Mouse (Mus musculus): ENCODE measurements around the gene Gm42420. TPM values are rescaled to one million over a fixed set of nuclear protein-coding genes. Genes with fewer than 3 reads are reported as not detected.

Gene Gm42420
- polyA plus RNA-seq, 1 experiment from 2014 or later = 0.43 TPM

GRCm38 (mm10) chr6:39545474-39545873, 40.1 kb upstream of the Gm42420 start:
- H3K36me3 ChIP-seq (ENCODE audit: control insufficient read depth, insufficient read depth, low read length) = no peaks in the 10 kb centered on the region
- no peak overlapping the region for H3K4me3 ChIP-seq (replicated peaks; ENCODE audit: low read length)
- H3K4me1 ChIP-seq (ENCODE audit: control insufficient read depth, insufficient read depth, low read length) = peaks cover 30% of the 10 kb centered on the region
- no peak overlapping the region for H3K27ac ChIP-seq (ENCODE audit: low read length)
- no peak for ATAC-seq (ENCODE audit: insufficient read depth, low FRiP score)
- no peaks in the 10 kb centered on the region for H3K27me3 ChIP-seq (ENCODE audit: control insufficient read depth, insufficient read depth, low read length)
- no peak overlapping the region for H3K9ac ChIP-seq (ENCODE audit: low read length)
- WGBS = 80% methylated on average over 7 of the region's 7 CpGs
- H3K9me3 ChIP-seq (replicated peaks; ENCODE audit: control insufficient read depth, low read length) = no peaks in the 10 kb centered on the region
- H3K4me2 ChIP-seq (ENCODE audit: low read depth, low read length) = no peak overlapping the region

- H3K9ac ChIP-seq (ENCODE audit: low read length) = no peak overlapping the region
- peaks cover 21% of the 10 kb centered on the region for H3K4me1 ChIP-seq (ENCODE audit: control insufficient read depth, insufficient read depth, low read length)
Measured at GRCm38 (mm10) chr6:39548030-39548429, 37.5 kb upstream of the Gm42420 start.

GRCm38 (mm10) chr6:39551981-39552636, 33.4 kb upstream of the Gm42420 start:
- ATAC-seq (ENCODE audit: insufficient read depth, low FRiP score) = no peak
- no peak overlapping the region for H3K4me2 ChIP-seq (ENCODE audit: low read depth, low read length)
- WGBS = 59% methylated on average over 8 of the region's 8 CpGs
- H3K9me3 ChIP-seq (replicated peaks; ENCODE audit: control insufficient read depth, low read length) = no peaks in the 10 kb centered on the region
- 0 out of 2 replicates have a peak overlapping the region, but pooled peaks have one; percentile 21 for H3K27ac ChIP-seq (ENCODE audit: low read length)
- H3K4me3 ChIP-seq (replicated peaks; ENCODE audit: low read length) = no peak overlapping the region
- H3K36me3 ChIP-seq (ENCODE audit: control insufficient read depth, insufficient read depth, low read length) = no peaks in the 10 kb centered on the region
- no peaks in the 10 kb centered on the region for H3K27me3 ChIP-seq (ENCODE audit: control insufficient read depth, insufficient read depth, low read length)
- peaks cover 21% of the 10 kb centered on the region for H3K4me1 ChIP-seq (ENCODE audit: control insufficient read depth, insufficient read depth, low read length)
- no peak overlapping the region for H3K9ac ChIP-seq (ENCODE audit: low read length)

More at GRCm38 (mm10) chr6:39548030-39548429, 37.5 kb upstream of the Gm42420 start:
- H3K4me3 ChIP-seq (replicated peaks; ENCODE audit: low read length) = no peak overlapping the region
- 69% methylated on average over 5 of the region's 5 CpGs for WGBS
- no peaks in the 10 kb centered on the region for H3K27me3 ChIP-seq (ENCODE audit: control insufficient read depth, insufficient read depth, low read length)
- no peak for ATAC-seq (ENCODE audit: insufficient read depth, low FRiP score)
- H3K9me3 ChIP-seq (replicated peaks; ENCODE audit: control insufficient read depth, low read length) = no peaks in the 10 kb centered on the region
- H3K27ac ChIP-seq (ENCODE audit: low read length) = no peak overlapping the region
- H3K4me2 ChIP-seq (ENCODE audit: low read depth, low read length) = no peak overlapping the region
- H3K36me3 ChIP-seq (ENCODE audit: control insufficient read depth, insufficient read depth, low read length) = no peaks in the 10 kb centered on the region

GRCm38 (mm10) chr6:39554888-39555647, 30.5 kb upstream of the Gm42420 start:
- H3K9ac ChIP-seq (ENCODE audit: low read length) = no peak overlapping the region; the same call in 1 of the 2 replicates
- no peaks in the 10 kb centered on the region for H3K27me3 ChIP-seq (ENCODE audit: control insufficient read depth, insufficient read depth, low read length)
- no peak overlapping the region; the same call in 1 of the 2 replicates for H3K4me3 ChIP-seq (replicated peaks; ENCODE audit: low read length)
- H3K27ac ChIP-seq (ENCODE audit: low read length) = peak overlapping the region; percentile 8; the same call in 1 of the 2 replicates
- WGBS = 50% methylated on average over 12 of the region's 12 CpGs
- peak overlapping the region; percentile 67 for H3K4me2 ChIP-seq (ENCODE audit: low read depth, low read length)
- H3K36me3 ChIP-seq (ENCODE audit: control insufficient read depth, insufficient read depth, low read length) = no peaks in the 10 kb centered on the region
- H3K9me3 ChIP-seq (replicated peaks; ENCODE audit: control insufficient read depth, low read length) = no peaks in the 10 kb centered on the region
- peaks cover 21% of the 10 kb centered on the region for H3K4me1 ChIP-seq (ENCODE audit: control insufficient read depth, insufficient read depth, low read length)
- no peak for ATAC-seq (ENCODE audit: insufficient read depth, low FRiP score)

GRCm38 (mm10) chr6:39555648-39555945, 30.0 kb upstream of the Gm42420 start:
- H3K4me3 ChIP-seq (replicated peaks; ENCODE audit: low read length) = no peak overlapping the region; the same call in 1 of the 2 replicates
- no peaks in the 10 kb centered on the region for H3K27me3 ChIP-seq (ENCODE audit: control insufficient read depth, insufficient read depth, low read length)
- no peak overlapping the region for H3K27ac ChIP-seq (ENCODE audit: low read length)
- no peak for ATAC-seq (ENCODE audit: insufficient read depth, low FRiP score)
- 63% methylated on average over 2 of the region's 2 CpGs for WGBS
- H3K4me2 ChIP-seq (ENCODE audit: low read depth, low read length) = peak overlapping the region; percentile 67
- no peaks in the 10 kb centered on the region for H3K36me3 ChIP-seq (ENCODE audit: control insufficient read depth, insufficient read depth, low read length)
- no peak overlapping the region for H3K9ac ChIP-seq (ENCODE audit: low read length)
- no peaks in the 10 kb centered on the region for H3K9me3 ChIP-seq (replicated peaks; ENCODE audit: control insufficient read depth, low read length)
- peaks cover 21% of the 10 kb centered on the region for H3K4me1 ChIP-seq (ENCODE audit: control insufficient read depth, insufficient read depth, low read length)

- Histone ChIP-seq H3K27ac (ENCODE audit: low read length) (peak overlapping the region; percentile 83), H3K4me2 (ENCODE audit: low read depth, low read length) (peak overlapping the region; percentile 67), H3K4me1 (ENCODE audit: control insufficient read depth, insufficient read depth, low read length) (peaks cover 21% of the 10 kb centered on the region), H3K9me3 (replicated peaks; ENCODE audit: control insufficient read depth, low read length) (no peaks in the 10 kb centered on the region), H3K36me3 (ENCODE audit: control insufficient read depth, insufficient read depth, low read length) (no peaks in the 10 kb centered on the region), H3K27me3 (ENCODE audit: control insufficient read depth, insufficient read depth, low read length) (no peaks in the 10 kb centered on the region), H3K9ac (ENCODE audit: low read length) (peak overlapping the region; percentile 94), H3K4me3 (replicated peaks; ENCODE audit: low read length) (peak overlapping the region; percentile 67)
- WGBS = 1% methylated on average over 54 of the region's 54 CpGs
- ATAC-seq (ENCODE audit: insufficient read depth, low FRiP score) = peak; percentile 68
Measured at GRCm38 (mm10) chr6:39556900-39557659, 28.5 kb upstream of the Gm42420 start.

GRCm38 (mm10) chr6:39557723-39558261, 27.8 kb upstream of the Gm42420 start, which contains the start of gene Dennd2a:
Gene Dennd2a (minus strand): TSS chr6:39557867.
- WGBS = under 1% methylated on average over 47 of the region's 50 CpGs
- no peaks in the 10 kb centered on the region for H3K9me3 ChIP-seq (replicated peaks; ENCODE audit: control insufficient read depth, low read length)
- H3K4me1 ChIP-seq (ENCODE audit: control insufficient read depth, insufficient read depth, low read length) = peaks cover 17% of the 10 kb centered on the region
- peak within 1 kb of the TSS; percentile 67 for H3K4me3 ChIP-seq (replicated peaks; ENCODE audit: low read length)
- peak within 1 kb of the TSS; percentile 94 for H3K9ac ChIP-seq (ENCODE audit: low read length)
- no peaks in the 10 kb centered on the region for H3K27me3 ChIP-seq (ENCODE audit: control insufficient read depth, insufficient read depth, low read length)
- peak within 1 kb of the TSS; percentile 83 for H3K27ac ChIP-seq (ENCODE audit: low read length)
- ATAC-seq (ENCODE audit: insufficient read depth, low FRiP score) = peak; percentile 92
- H3K4me2 ChIP-seq (ENCODE audit: low read depth, low read length) = peak within 1 kb of the TSS; percentile 67
- no peaks in the 10 kb centered on the region for H3K36me3 ChIP-seq (ENCODE audit: control insufficient read depth, insufficient read depth, low read length)

- peaks cover 16% of the 10 kb centered on the region for H3K4me1 ChIP-seq (ENCODE audit: control insufficient read depth, insufficient read depth, low read length)
- no peak for ATAC-seq (ENCODE audit: insufficient read depth, low FRiP score)
- H3K9me3 ChIP-seq (replicated peaks; ENCODE audit: control insufficient read depth, low read length) = no peaks in the 10 kb centered on the region
- H3K27ac ChIP-seq (ENCODE audit: low read length) = no peak overlapping the region
- no peaks in the 10 kb centered on the region for H3K36me3 ChIP-seq (ENCODE audit: control insufficient read depth, insufficient read depth, low read length)
- no peak overlapping the region for H3K9ac ChIP-seq (ENCODE audit: low read length)
- H3K4me3 ChIP-seq (replicated peaks; ENCODE audit: low read length) = no peak overlapping the region
- H3K4me2 ChIP-seq (ENCODE audit: low read depth, low read length) = no peak overlapping the region
- no peaks in the 10 kb centered on the region for H3K27me3 ChIP-seq (ENCODE audit: control insufficient read depth, insufficient read depth, low read length)
- WGBS = 53% methylated on average over 6 of the region's 6 CpGs
Measured at GRCm38 (mm10) chr6:39559276-39559939, 26.1 kb upstream of the Gm42420 start.
